Mouse (Mus musculus) E14TG2a.4 (cell line): ENCODE data around the gene Copb1.

Experiments used
- CTCF ChIP-seq: conservative IDR thresholded peaks from 2 replicates; pipeline ENCODE4 v1.5.1; 2014; ENCODE audit warnings: low read length
- POU5F1 ChIP-seq: IDR thresholded peaks from 2 replicates; pipeline ENCODE4 v1.6.1; 2014; ENCODE audit warnings: low read length, borderline replicate concordance

DNA sequence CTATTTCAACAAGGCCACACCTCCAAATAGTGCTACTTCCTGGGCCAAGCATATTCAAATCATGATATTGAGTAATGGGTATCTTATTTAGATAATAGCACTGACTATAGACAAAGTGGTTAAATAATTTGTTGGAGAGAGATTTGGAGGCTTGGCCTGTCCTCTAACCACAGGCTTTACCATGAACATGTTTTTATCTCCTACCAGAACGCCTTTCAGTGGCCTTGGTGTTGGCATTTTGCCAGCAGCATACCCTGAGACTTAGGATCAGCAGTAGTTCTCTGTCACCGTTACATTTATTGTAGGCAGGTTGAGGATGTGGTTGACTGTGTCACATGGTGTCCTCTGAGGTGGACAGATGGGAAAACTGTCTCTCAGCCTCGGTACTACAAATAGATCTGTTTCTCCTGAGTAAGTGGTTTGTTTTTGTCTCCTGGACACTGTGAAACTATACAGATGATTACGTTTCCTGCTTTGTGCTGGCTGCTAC lies 46.8 kb upstream of the Copb1 start:
- TF ChIP-seq CTCF (no peak), POU5F1 (no peak)
